Mouse (Mus musculus) cerebellum, postnatal 25 days (tissue): Measurements from ENCODE around the gene Cd40.

Experiments used
- DNase-seq, 2 experiments: peaks; one replicate each; pipeline ENCODE4 v3.0.0; 2021; ENCODE audit warnings: mixed read lengths in 2 of 2

Cd40 gene

GRCm38 (mm10) chr2:165059961-165060360 is 4.5 kb downstream of the Cd40 start:
- no peak for DNase-seq

- DNase-seq, result no peak
Observed at GRCm38 (mm10) chr2:165061638-165062433, 6.4 kb downstream of the Cd40 start.

- DNase-seq, result no peak
Observed at GRCm38 (mm10) chr2:165064489-165064888, 9.1 kb downstream of the Cd40 start.

- no peak for DNase-seq
Observed at GRCm38 (mm10) chr2:165068806-165069205, 13.4 kb downstream of the Cd40 start.

GRCm38 (mm10) chr2:165070096-165070816 is 14.8 kb downstream of the Cd40 start:
- DNase-seq, result peak; percentile 89 to 90

- DNase-seq, result peak; percentile 91 to 93
Observed at GRCm38 (mm10) chr2:165073381-165073781, 18.0 kb downstream of the Cd40 start.

- DNase-seq, result peak; percentile 86 to 88
Observed at GRCm38 (mm10) chr2:165074081-165074884, 18.9 kb downstream of the Cd40 start.

GRCm38 (mm10) chr2:165074937-165075336 is 19.5 kb downstream of the Cd40 start:
- peak; percentile 95 for DNase-seq

GRCm38 (mm10) chr2:165077055-165077454 is 21.6 kb downstream of the Cd40 start:
- DNase-seq, result peak; percentile 27 to 37

- DNase-seq, result no peak
Observed at GRCm38 (mm10) chr2:165078045-165078444, 22.6 kb downstream of the Cd40 start.

- peak in 1 of 2 experiments; percentile 47 for DNase-seq
Observed at GRCm38 (mm10) chr2:165078605-165079004, 23.2 kb downstream of the Cd40 start.

GRCm38 (mm10) chr2:165080657-165081056 is 25.2 kb downstream of the Cd40 start:
- DNase-seq, result no peak

- DNase-seq, result no peak
Observed at GRCm38 (mm10) chr2:165081257-165081656, 25.8 kb downstream of the Cd40 start.

GRCm38 (mm10) chr2:165086634-165087033 is 31.2 kb downstream of the Cd40 start:
- DNase-seq, result no peak

- DNase-seq, result no peak
Observed at GRCm38 (mm10) chr2:165089470-165089869, 34.0 kb downstream of the Cd40 start.

GRCm38 (mm10) chr2:165090650-165091049 is 35.2 kb downstream of the Cd40 start, which contains the start of gene 1700025C18Rik:
Gene 1700025C18Rik (minus strand): TSS chr2:165090750.
- DNase-seq, result no peak

GRCm38 (mm10) chr2:165091433-165091965 is 36.1 kb downstream of the Cd40 start:
- no peak for DNase-seq

- no peak for DNase-seq
Observed at GRCm38 (mm10) chr2:165092393-165092792, 37.0 kb downstream of the Cd40 start.

- DNase-seq, result no peak
Observed at GRCm38 (mm10) chr2:165096367-165096766, 40.9 kb downstream of the Cd40 start.

- DNase-seq, result peak; percentile 34 to 46
Observed at GRCm38 (mm10) chr2:165098861-165099260, 43.4 kb downstream of the Cd40 start.

GRCm38 (mm10) chr2:165100749-165101148 is 45.3 kb downstream of the Cd40 start:
- DNase-seq, result no peak

- no peak for DNase-seq
Observed at GRCm38 (mm10) chr2:165102920-165103319, 47.5 kb downstream of the Cd40 start.
